Mouse (Mus musculus): Measurements from ENCODE around the gene Rnf227.

GRCm38 (mm10) chr11:69369215-69369989 is 29.1 kb downstream of the Rnf227 start, which contains the start of gene Chd3:
- no peak for TF ChIP-seq FLI1 (IDR thresholded peaks at IDR 0.05; ENCODE audit: low read length)
- TF ChIP-seq GATA1 (IDR thresholded peaks at IDR 0.05; ENCODE audit: borderline replicate concordance, low read length): no peak

Measured in megakaryocyte, embryonic 14.5 days (primary cell).